Mouse (Mus musculus): ENCODE results near the gene Mvb12b. TPM values are rescaled to one million over a fixed set of nuclear protein-coding genes. Genes with fewer than 3 reads are reported as not detected.
"Not testable (repeated sequence)": the region's sequence is repeated elsewhere in the genome, so short reads cannot be mapped to it uniquely, and the experiment has no call there.

The Mvb12b gene
- polyA plus RNA-seq, 1 experiment from 2014 or later = 57.8 TPM

- no peak for ATAC-seq (ENCODE audit: low FRiP score, low read depth)
- Histone ChIP-seq H3K4me2 (replicated peaks) (no peak overlapping the region), H3K4me3 (no peak overlapping the region), H3K27me3 (replicated peaks) (no peaks in the 10 kb centered on the region), H3K27ac (no peak overlapping the region), H3K4me1 (peaks cover 2% of the 10 kb centered on the region; the same call in 1 of the 2 replicates), H3K36me3 (no peaks in the 10 kb centered on the region), H3K9me3 (no peaks in the 10 kb centered on the region), H3K9ac (no peak overlapping the region)
- 75% methylated on average over 3 of the region's 3 CpGs for WGBS
Observed at GRCm38 (mm10) chr2:33914334-33914733, 26.6 kb upstream of the Mvb12b start.

DNA sequence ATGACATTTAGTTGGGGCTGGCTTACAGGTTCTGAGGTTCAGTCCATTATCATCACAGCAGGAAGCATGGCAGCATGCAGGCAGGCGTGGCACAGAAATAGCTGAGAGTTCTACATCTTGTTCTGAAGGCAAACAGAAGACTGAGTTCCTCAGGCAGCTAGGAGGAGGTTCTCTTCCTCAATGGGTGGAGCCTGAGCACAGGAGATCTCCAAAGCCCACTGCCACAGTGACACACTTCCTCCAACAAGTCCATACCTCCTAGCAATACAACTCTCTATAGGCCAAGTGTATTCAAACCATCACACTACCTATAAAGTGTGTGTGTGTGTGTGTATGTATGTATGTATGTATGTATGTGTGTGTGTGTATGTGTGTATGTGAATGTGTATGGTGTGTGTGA is 25.9 kb upstream of the Mvb12b start:
- not testable (repeated sequence) for H3K9ac ChIP-seq; H3K36me3 ChIP-seq; H3K4me3 ChIP-seq; ATAC-seq (ENCODE audit: low FRiP score, low read depth); H3K27ac ChIP-seq; H3K4me2 ChIP-seq (replicated peaks); H3K9me3 ChIP-seq; H3K4me1 ChIP-seq; H3K27me3 ChIP-seq (replicated peaks)
- WGBS = 51% methylated on average over 1 of the region's 1 CpGs

DNA sequence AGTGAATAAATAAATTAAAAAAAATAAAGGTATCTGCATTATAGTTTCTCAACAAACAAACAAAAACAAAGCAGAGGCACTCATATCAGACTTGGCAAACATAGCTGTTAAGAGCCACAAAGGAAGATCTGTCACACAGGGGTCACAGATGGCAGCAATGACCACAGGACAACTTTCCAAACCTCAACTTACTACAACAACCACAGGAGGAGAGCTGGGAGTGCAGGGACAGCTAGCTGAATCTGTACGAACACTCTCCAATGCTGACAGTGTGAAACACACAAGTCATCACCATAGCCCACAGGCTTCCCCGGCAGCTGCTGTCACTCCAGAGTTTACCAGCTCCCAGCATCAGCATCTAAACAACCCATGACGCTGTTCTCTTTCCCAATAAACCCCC is 25.0 kb upstream of the Mvb12b start:
- no peak for ATAC-seq (ENCODE audit: low FRiP score, low read depth)
- no peaks in the 10 kb centered on the region for H3K4me1 ChIP-seq
- H3K27me3 ChIP-seq (replicated peaks) = no peaks in the 10 kb centered on the region
- no peak overlapping the region for H3K9ac ChIP-seq
- H3K36me3 ChIP-seq = no peaks in the 10 kb centered on the region
- H3K4me3 ChIP-seq = no peak overlapping the region
- no peak overlapping the region for H3K27ac ChIP-seq
- 71% methylated on average over 3 of the region's 3 CpGs for WGBS
- no peaks in the 10 kb centered on the region for H3K9me3 ChIP-seq
- no peak overlapping the region for H3K4me2 ChIP-seq (replicated peaks)

GRCm38 (mm10) chr2:33908374-33908773 is 20.6 kb upstream of the Mvb12b start:
- Histone ChIP-seq H3K4me2 (replicated peaks) (no peak overlapping the region), H3K36me3 (no peaks in the 10 kb centered on the region), H3K27ac (no peak overlapping the region), H3K9ac (no peak overlapping the region), H3K27me3 (replicated peaks) (no peaks in the 10 kb centered on the region), H3K9me3 (0 out of 2 replicates have a peak, but pooled peaks cover 6% of the 10 kb centered on the region), H3K4me1 (no peaks in the 10 kb centered on the region), H3K4me3 (no peak overlapping the region)
- no peak for ATAC-seq (ENCODE audit: low FRiP score, low read depth)
- 76% methylated on average over 8 of the region's 8 CpGs for WGBS

DNA sequence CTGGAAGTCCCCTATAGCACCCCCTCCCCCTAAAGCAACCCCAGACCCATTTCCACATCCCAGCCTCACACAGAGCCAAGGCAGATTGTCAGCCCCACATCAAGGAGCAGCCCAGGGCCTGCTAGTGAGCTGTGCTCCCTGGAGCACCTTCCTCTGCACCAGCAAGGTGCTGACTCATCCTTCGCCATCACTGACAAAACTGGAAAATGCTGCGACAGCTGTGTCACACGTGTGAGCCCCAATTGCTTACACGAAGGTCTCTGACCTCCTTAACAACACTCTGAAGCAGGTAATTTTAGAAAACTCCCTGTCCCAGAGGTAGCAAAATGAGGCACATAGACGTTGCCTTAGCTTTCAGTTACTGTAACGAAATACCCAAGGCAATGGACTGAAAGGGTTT is 19.4 kb upstream of the Mvb12b start:
- H3K9ac ChIP-seq = no peak overlapping the region
- 0 out of 2 replicates have a peak, but pooled peaks cover 6% of the 10 kb centered on the region for H3K9me3 ChIP-seq
- H3K27me3 ChIP-seq (replicated peaks) = no peaks in the 10 kb centered on the region
- H3K27ac ChIP-seq = no peak overlapping the region
- WGBS = 90% methylated on average over 6 of the region's 6 CpGs
- no peak overlapping the region for H3K4me2 ChIP-seq (replicated peaks)
- no peaks in the 10 kb centered on the region for H3K36me3 ChIP-seq
- ATAC-seq (ENCODE audit: low FRiP score, low read depth) = no peak
- no peaks in the 10 kb centered on the region for H3K4me1 ChIP-seq
- H3K4me3 ChIP-seq = no peak overlapping the region

DNA sequence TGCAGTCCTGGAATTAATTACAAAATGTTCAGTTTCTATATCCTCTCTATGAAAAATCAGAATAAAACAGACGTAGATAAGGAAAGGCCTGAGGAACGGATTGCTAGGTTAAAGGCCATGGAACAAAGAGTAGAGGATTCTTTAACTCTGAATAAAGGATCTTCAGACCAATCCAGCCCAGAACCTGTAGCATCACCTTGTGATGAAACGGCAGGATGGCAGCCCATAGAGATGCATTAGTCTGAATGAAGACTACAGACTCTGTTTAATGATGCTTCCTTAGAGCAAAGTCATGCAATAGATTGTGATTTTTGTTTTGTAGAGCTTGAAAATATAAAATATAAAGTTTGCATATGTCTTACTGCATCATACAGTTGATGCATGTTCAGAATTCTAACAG is 8.1 kb upstream of the Mvb12b start:
- no peaks in the 10 kb centered on the region for H3K36me3 ChIP-seq
- no peak overlapping the region for H3K27ac ChIP-seq
- no peak for ATAC-seq (ENCODE audit: low FRiP score, low read depth)
- no peak overlapping the region for H3K9ac ChIP-seq
- H3K9me3 ChIP-seq = no peaks in the 10 kb centered on the region
- H3K4me2 ChIP-seq (replicated peaks) = no peak overlapping the region
- no peaks in the 10 kb centered on the region for H3K27me3 ChIP-seq (replicated peaks)
- no peak overlapping the region for H3K4me3 ChIP-seq
- WGBS = 85% methylated on average over 3 of the region's 3 CpGs
- H3K4me1 ChIP-seq = no peaks in the 10 kb centered on the region

GRCm38 (mm10) chr2:33893151-33893550 is 5.4 kb upstream of the Mvb12b start:
- H3K4me3 ChIP-seq = no peak overlapping the region
- no peaks in the 10 kb centered on the region for H3K4me1 ChIP-seq
- no peaks in the 10 kb centered on the region for H3K9me3 ChIP-seq
- no peak overlapping the region for H3K4me2 ChIP-seq (replicated peaks)
- WGBS = 84% methylated on average over 3 of the region's 3 CpGs
- no peak overlapping the region for H3K9ac ChIP-seq
- no peaks in the 10 kb centered on the region for H3K36me3 ChIP-seq
- H3K27me3 ChIP-seq (replicated peaks) = no peaks in the 10 kb centered on the region
- no peak overlapping the region for H3K27ac ChIP-seq
- no peak for ATAC-seq (ENCODE audit: low FRiP score, low read depth)

DNA sequence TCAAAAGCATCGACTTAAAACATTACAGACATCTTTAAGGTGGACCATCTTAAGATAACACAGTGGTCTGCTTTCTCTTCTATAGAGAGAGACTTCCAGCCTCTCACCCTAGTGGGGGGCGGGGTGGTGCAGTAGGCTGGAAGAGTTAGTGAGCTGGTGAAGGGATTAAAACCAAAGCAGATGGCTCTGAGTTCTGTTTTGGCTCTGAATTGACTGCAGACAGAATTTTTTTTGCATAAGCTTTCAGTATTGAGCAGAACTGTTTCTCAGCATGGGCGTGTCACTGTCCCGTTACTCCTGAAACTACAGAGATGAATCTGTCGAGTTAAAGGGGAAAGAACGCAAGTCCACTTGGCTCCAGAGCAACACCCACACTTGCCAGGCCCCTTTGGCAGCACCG is 4.6 kb upstream of the Mvb12b start:
- H3K36me3 ChIP-seq = no peaks in the 10 kb centered on the region
- 86% methylated on average over 7 of the region's 7 CpGs for WGBS
- no peak overlapping the region for H3K4me3 ChIP-seq
- no peak for ATAC-seq (ENCODE audit: low FRiP score, low read depth)
- H3K9ac ChIP-seq = no peak overlapping the region
- no peak overlapping the region for H3K27ac ChIP-seq
- no peaks in the 10 kb centered on the region for H3K9me3 ChIP-seq
- no peaks in the 10 kb centered on the region for H3K27me3 ChIP-seq (replicated peaks)
- H3K4me1 ChIP-seq = peaks cover 7% of the 10 kb centered on the region
- no peak overlapping the region for H3K4me2 ChIP-seq (replicated peaks)

GRCm38 (mm10) chr2:33888100-33888385 is 297 bp upstream of the Mvb12b start:
- Histone ChIP-seq H3K36me3 (no peaks in the 10 kb centered on the region), H3K27ac (peak overlapping the region; percentile 98), H3K9ac (peak overlapping the region; percentile 100; the same call in 1 of the 2 replicates), H3K4me2 (replicated peaks) (peak overlapping the region; percentile 85), H3K27me3 (replicated peaks) (no peaks in the 10 kb centered on the region), H3K9me3 (no peaks in the 10 kb centered on the region), H3K4me3 (no peak overlapping the region), H3K4me1 (peaks cover 35% of the 10 kb centered on the region)
- no peak for ATAC-seq (ENCODE audit: low FRiP score, low read depth)
- 54% methylated on average over 6 of the region's 6 CpGs for WGBS

DNA sequence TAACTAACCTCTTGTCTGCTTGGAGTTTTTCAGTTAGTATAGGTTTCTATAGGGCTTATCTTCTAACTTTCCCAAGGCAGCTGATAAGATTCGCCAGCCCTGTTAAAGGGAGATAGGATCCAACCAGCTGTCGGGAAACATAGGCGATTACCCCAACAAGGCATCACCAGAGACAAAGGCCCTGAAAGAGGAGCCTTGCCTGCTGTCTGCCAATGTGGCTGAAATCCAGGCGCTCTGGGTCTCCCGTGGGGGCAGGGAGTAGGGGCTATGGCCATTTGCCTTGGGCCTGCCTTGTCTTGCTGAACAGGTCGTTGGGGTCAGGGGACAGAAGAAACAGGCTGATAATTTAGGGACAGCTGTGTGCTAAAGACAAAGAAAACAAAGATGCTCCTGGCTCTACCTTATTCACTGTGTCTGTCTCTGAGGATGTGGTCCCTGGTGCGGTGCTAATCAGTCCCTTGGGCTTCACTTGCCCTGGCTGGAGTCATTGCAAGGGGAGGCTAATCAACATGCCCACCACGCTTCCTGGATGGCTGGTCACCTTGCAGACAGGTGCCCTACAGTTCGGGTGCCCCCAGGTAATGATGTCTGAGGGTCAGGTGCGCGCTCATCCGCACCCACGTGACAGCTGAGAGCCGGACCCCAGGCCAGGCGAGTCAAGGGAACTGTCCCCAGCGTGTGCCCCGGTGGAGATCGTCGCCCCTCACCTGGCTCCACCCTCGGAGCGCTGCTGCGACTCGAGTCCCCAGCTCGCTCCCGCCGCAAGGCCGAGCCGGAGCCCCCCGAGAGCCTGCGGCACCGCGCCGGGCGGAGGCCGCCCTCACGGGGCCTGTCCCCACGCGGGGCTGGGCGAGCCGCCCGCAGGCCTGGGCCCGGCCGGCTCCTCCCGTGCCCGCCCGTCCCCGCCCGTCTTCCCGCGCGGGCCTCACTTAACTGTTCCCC is 1.1 kb downstream of the Mvb12b start:
- WGBS = 2% methylated on average over 51 of the region's 51 CpGs
- peak overlapping the region; percentile 94 for H3K4me3 ChIP-seq
- no peaks in the 10 kb centered on the region for H3K27me3 ChIP-seq (replicated peaks)
- H3K36me3 ChIP-seq = no peaks in the 10 kb centered on the region
- peak overlapping the region; percentile 98 for H3K27ac ChIP-seq
- ATAC-seq (ENCODE audit: low FRiP score, low read depth) = peak; percentile 75
- peak overlapping the region; percentile 100 for H3K9ac ChIP-seq
- H3K4me1 ChIP-seq = peaks cover 45% of the 10 kb centered on the region
- no peaks in the 10 kb centered on the region for H3K9me3 ChIP-seq
- H3K4me2 ChIP-seq (replicated peaks) = peak overlapping the region; percentile 85

- H3K27me3 ChIP-seq (replicated peaks) = no peaks in the 10 kb centered on the region
- no peak for ATAC-seq (ENCODE audit: low FRiP score, low read depth)
- H3K4me1 ChIP-seq = peaks cover 46% of the 10 kb centered on the region
- peak overlapping the region; percentile 30; the same call in 1 of the 2 replicates for H3K9ac ChIP-seq
- no peak overlapping the region for H3K4me3 ChIP-seq
- H3K4me2 ChIP-seq (replicated peaks) = peak overlapping the region; percentile 85
- no peak overlapping the region for H3K27ac ChIP-seq
- H3K9me3 ChIP-seq = no peaks in the 10 kb centered on the region
- 0 out of 2 replicates have a peak, but pooled peaks cover 3% of the 10 kb centered on the region for H3K36me3 ChIP-seq
- 79% methylated on average over 3 of the region's 3 CpGs for WGBS
Observed at GRCm38 (mm10) chr2:33885264-33885651, 2.5 kb downstream of the Mvb12b start.

GRCm38 (mm10) chr2:33884623-33885263 is 3.0 kb downstream of the Mvb12b start:
- WGBS = 94% methylated on average over 7 of the region's 7 CpGs
- peak overlapping the region; percentile 85 for H3K4me2 ChIP-seq (replicated peaks)
- peaks cover 51% of the 10 kb centered on the region for H3K4me1 ChIP-seq
- ATAC-seq (ENCODE audit: low FRiP score, low read depth) = no peak
- no peak overlapping the region for H3K27ac ChIP-seq
- no peaks in the 10 kb centered on the region for H3K9me3 ChIP-seq
- H3K9ac ChIP-seq = peak overlapping the region; percentile 30; the same call in 1 of the 2 replicates
- H3K36me3 ChIP-seq = 0 out of 2 replicates have a peak, but pooled peaks cover 3% of the 10 kb centered on the region
- H3K4me3 ChIP-seq = no peak overlapping the region
- no peaks in the 10 kb centered on the region for H3K27me3 ChIP-seq (replicated peaks)
